Mouse (Mus musculus) embryonic fibroblast, embryonic 13.5 days (primary cell): ENCODE results near the gene Ldlrad3. TPM values are rescaled to one million over a fixed set of nuclear protein-coding genes. Genes with fewer than 3 reads are reported as not detected.

Source experiments
- H3K27ac ChIP-seq: 2 replicates; pipeline ENCODE4 v1.5.1; 2012; ENCODE audit warnings: low read length, control low read depth, inconsistent platforms; ENCODE audit not compliant: insufficient read depth
- H3K4me1 ChIP-seq: 2 replicates; pipeline ENCODE4 v1.6.1; 2011; ENCODE audit warnings: low read length; ENCODE audit not compliant: control insufficient read depth, insufficient read depth
- H3K4me3 ChIP-seq: 2 replicates; pipeline ENCODE4 v1.5.1; 2011; ENCODE audit warnings: mild to moderate bottlenecking, control low read depth, low read length; ENCODE audit not compliant: insufficient read depth
- CTCF ChIP-seq: IDR thresholded peaks from 2 replicates; pipeline ENCODE4 v1.5.1; 2011; ENCODE audit warnings: mild to moderate bottlenecking, control low read depth, low read length, moderate library complexity, borderline replicate concordance; ENCODE audit not compliant: insufficient read depth
- POLR2A ChIP-seq: IDR thresholded peaks from 2 replicates; pipeline ENCODE4 v1.6.1; 2011; ENCODE audit warnings: low read depth, mild to moderate bottlenecking, control low read depth, low read length, moderate library complexity
- polyA plus RNA-seq: library from polyadenylated mRNA; stranded (reverse); fragments of >200 nt; gene quantifications from 2 replicates; pipeline ENCODE4 v1.2.4, GENCODE M21; 2011; ENCODE audit warnings: low read depth; ENCODE audit not compliant: missing spikeins, insufficient read length

Ldlrad3 gene
- polyA plus RNA-seq, 1 experiment = 19.6 TPM

DNA sequence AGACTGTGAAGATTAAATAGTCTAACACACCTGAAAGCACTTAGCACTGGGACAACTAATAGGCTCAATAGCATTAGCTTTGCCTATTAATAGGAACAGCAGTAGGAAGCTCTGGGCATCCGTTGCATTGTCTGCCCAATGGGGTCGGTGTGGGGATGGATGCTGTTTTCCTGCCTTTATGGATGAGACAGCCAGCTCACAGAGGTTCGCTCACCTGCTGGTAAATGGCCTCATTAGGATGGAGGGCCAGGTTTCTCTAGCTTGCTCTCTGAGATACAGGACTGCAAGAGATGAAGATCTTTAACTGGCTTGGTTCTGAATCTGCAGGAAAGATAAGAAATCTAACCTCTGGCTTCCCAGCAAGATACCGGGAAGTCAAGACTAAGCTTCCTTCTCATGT, 284.0 kb downstream of the Ldlrad3 start:
- H3K27ac ChIP-seq = no peak overlapping the region
- TF ChIP-seq POLR2A = no peak
- TF ChIP-seq CTCF = no peak
- H3K4me3 ChIP-seq = no peak overlapping the region
- no peaks in the 10 kb centered on the region for H3K4me1 ChIP-seq

Other genes with a start within 250 kb of the Ldlrad3 start
- gene Trim44, start 221.4 kb upstream of the Ldlrad3 start, polyA plus RNA-seq = 76.1 and 97.4 TPM in 2 replicates